In the genomic region with DNA sequence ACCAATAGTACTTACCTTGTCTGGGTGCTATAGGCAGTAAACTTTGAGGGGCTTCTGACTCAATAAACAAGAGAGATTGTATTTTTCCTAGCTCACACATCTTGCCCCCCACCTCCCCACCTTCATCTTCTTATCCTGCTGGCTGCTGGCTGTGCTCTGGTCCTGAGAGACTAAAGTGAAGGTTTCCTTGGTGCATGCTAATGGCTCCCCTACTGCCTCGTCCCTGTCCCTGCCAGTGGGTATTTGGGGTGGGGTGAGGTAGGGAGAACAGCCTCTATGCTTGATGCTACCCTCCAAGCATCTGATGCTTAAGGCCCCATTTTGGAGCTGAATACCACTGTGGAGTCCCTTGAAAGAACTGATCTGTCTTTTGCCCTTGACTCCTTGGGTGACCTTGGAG, we compare ENCODE assay signal across 23 mouse cellular contexts. TPM values are rescaled to one million over a fixed set of nuclear protein-coding genes. Genes with fewer than 3 reads are reported as not detected.
DNase-seq lines count a peak whose midpoint lies in the region; ATAC-seq and TF ChIP-seq lines count a peak whose summit lies in the region.
"Had no signal": no experiment of that assay in that cellular context is flagged by ENCODE, and none has a peak within 500 bp of the region (broad histone marks: within the 10 kb centered on the region; RNA-seq: fewer than 3 reads in every experiment).

No protein-coding gene starts in this region.

- no peak overlapping the region for H3K9ac ChIP-seq in forebrain, embryonic 11.5 days (ENCODE audit: low read length)
- H3K9ac ChIP-seq in stomach, postnatal 0 days (ENCODE audit: low read length) = no peak overlapping the region
- H3K9ac ChIP-seq: embryonic facial prominence, embryonic 15.5 days; forebrain, embryonic 12.5 days; heart, embryonic 15.5 days; hindbrain, embryonic 15.5 days had no signal

- H3K4me3 ChIP-seq in forebrain, embryonic 11.5 days (ENCODE audit: low read depth, low read length) = no peak overlapping the region
- H3K4me3 ChIP-seq in forebrain, embryonic 10.5 days = no peak overlapping the region
- peak overlapping the region; percentile 80 for H3K4me3 ChIP-seq in left cerebral cortex, adult 2 months
- peak overlapping the region; percentile 39; the same call in 1 of the 2 replicates for H3K4me3 ChIP-seq in E14TG2a.4 (replicated peaks; ENCODE audit: low read length)
- peak overlapping the region; percentile 85 for H3K4me3 ChIP-seq in cortical plate, adult 2 months (ENCODE audit: insufficient read depth, low read length)
- H3K4me3 ChIP-seq in stomach, postnatal 0 days (ENCODE audit: low read depth, low read length) = no peak overlapping the region
- H3K4me3 ChIP-seq: heart, adult 2 months had no signal

- TF ChIP-seq EP300 in stomach, postnatal 0 days (optimal IDR thresholded peaks at IDR 0.05) = no peak

- DNase-seq in forebrain, embryonic 11.5 days (ENCODE audit: low spot score) = peak; percentile 46
- no peak for DNase-seq in forebrain, embryonic 10.5 days (ENCODE audit: extremely low spot score, low spot score)
- DNase-seq in left cerebral cortex, adult 2 months (ENCODE audit: extremely low spot score in 1 of 2, low spot score in 2 of 2) = peak in 1 of 2 experiments; percentile 18
- DNase-seq in left cerebral cortex, adult 9 months (ENCODE audit: low spot score in 2 of 2) = no peak
- no peak for DNase-seq in stomach, postnatal 0 days (ENCODE audit: low spot score)
- DNase-seq: adrenal gland, adult 8-10 months had no signal

- peaks cover 47% of the 10 kb centered on the region for H3K27me3 ChIP-seq in forebrain, embryonic 11.5 days (ENCODE audit: control insufficient read depth, insufficient read depth, low read length)
- H3K27me3 ChIP-seq in forebrain, embryonic 10.5 days (ENCODE audit: poor library complexity, severe bottlenecking) = peaks cover 76% of the 10 kb centered on the region
- H3K27me3 ChIP-seq in E14TG2a.4 (ENCODE audit: insufficient read depth, low read length) = peaks cover 92% of the 10 kb centered on the region
- peaks cover 4% of the 10 kb centered on the region; the same call in 1 of the 2 replicates for H3K27me3 ChIP-seq in stomach, postnatal 0 days (ENCODE audit: control insufficient read depth, insufficient read depth, low read length)
- H3K27me3 ChIP-seq: CH12.LX had no signal

- no peaks in the 10 kb centered on the region for H3K36me3 ChIP-seq in forebrain, embryonic 11.5 days (ENCODE audit: control insufficient read depth, insufficient read depth, low read length)
- H3K36me3 ChIP-seq in forebrain, embryonic 10.5 days (replicated peaks) = peaks cover 26% of the 10 kb centered on the region
- H3K36me3 ChIP-seq in E14TG2a.4 (ENCODE audit: insufficient read depth, low read length) = no peaks in the 10 kb centered on the region
- H3K36me3 ChIP-seq in stomach, postnatal 0 days (ENCODE audit: control insufficient read depth, insufficient read depth, low read length) = no peaks in the 10 kb centered on the region
- H3K36me3 ChIP-seq: embryonic facial prominence, embryonic 15.5 days; heart, embryonic 15.5 days; hindbrain, embryonic 15.5 days had no signal

- no peak overlapping the region for H3K27ac ChIP-seq in forebrain, embryonic 11.5 days (ENCODE audit: low read depth, low read length)
- H3K27ac ChIP-seq in forebrain, embryonic 10.5 days = no peak overlapping the region
- H3K27ac ChIP-seq in left cerebral cortex, adult 2 months = peak overlapping the region; percentile 78
- H3K27ac ChIP-seq in cortical plate, adult 2 months (ENCODE audit: insufficient read depth, low read length) = peak overlapping the region; percentile 80; the same call in 1 of the 2 replicates
- no peak overlapping the region for H3K27ac ChIP-seq in stomach, postnatal 0 days (replicated peaks)
- H3K27ac ChIP-seq: embryonic facial prominence, embryonic 15.5 days; forebrain, embryonic 12.5 days; heart, adult 2 months; heart, embryonic 15.5 days; hindbrain, embryonic 10.5 days; hindbrain, embryonic 15.5 days had no signal

- no peak for TF ChIP-seq POLR2A in cortical plate, adult 2 months (IDR thresholded peaks at IDR 0.05; ENCODE audit: extremely low read depth, insufficient read depth, low read length)

- H3K4me2 ChIP-seq in forebrain, embryonic 11.5 days (ENCODE audit: low read depth, low read length, severe bottlenecking) = no peak overlapping the region
- no peak overlapping the region for H3K4me2 ChIP-seq in stomach, postnatal 0 days (replicated peaks; ENCODE audit: low read depth)

- H3K4me1 ChIP-seq in forebrain, embryonic 11.5 days (replicated peaks; ENCODE audit: control insufficient read depth, insufficient read depth, low read length) = peaks cover 21% of the 10 kb centered on the region; the same call in 1 of the 2 replicates
- peaks cover 63% of the 10 kb centered on the region for H3K4me1 ChIP-seq in forebrain, embryonic 10.5 days
- peaks cover 87% of the 10 kb centered on the region for H3K4me1 ChIP-seq in E14TG2a.4 (replicated peaks; ENCODE audit: low read depth, low read length)
- H3K4me1 ChIP-seq in cortical plate, adult 2 months (ENCODE audit: control insufficient read depth, insufficient read depth, low read length) = peaks cover 9% of the 10 kb centered on the region
- H3K4me1 ChIP-seq in stomach, postnatal 0 days (replicated peaks; ENCODE audit: control insufficient read depth, insufficient read depth) = peaks cover 10% of the 10 kb centered on the region

- intact Hi-C loops in left cerebral cortex, adult 2 months (cut with DNase I) = loop anchor here (2.0 to 10.0 kb wide), 5 partner anchors 133 to 272 kb away; a partner anchor contains a TSS

- 48% methylated on average over 1 of the region's 1 CpGs for WGBS in forebrain, embryonic 11.5 days
- 67% methylated on average over 1 of the region's 1 CpGs for WGBS in forebrain, embryonic 10.5 days
- 76% methylated on average over 1 of the region's 1 CpGs for WGBS in stomach, postnatal 0 days

- no peak for ATAC-seq in forebrain, embryonic 11.5 days (replicated peaks; ENCODE audit: low FRiP score)
- no peak for ATAC-seq in stomach, postnatal 0 days (ENCODE audit: low FRiP score, low TSS enrichment)

- TF ChIP-seq CTCF in left cerebral cortex, adult 2 months (IDR thresholded peaks at IDR 0.05) = no peak
- no peak for TF ChIP-seq CTCF in E14TG2a.4 (conservative IDR thresholded peaks at IDR 0.05; ENCODE audit: low read length)
- no peak for TF ChIP-seq CTCF in cortical plate, adult 2 months (IDR thresholded peaks at IDR 0.05; ENCODE audit: extremely low read depth, insufficient read depth, low read length)
- TF ChIP-seq CTCF in stomach, postnatal 0 days (IDR thresholded peaks at IDR 0.05; ENCODE audit: low read depth) = no peak

- no peaks in the 10 kb centered on the region for H3K9me3 ChIP-seq in forebrain, embryonic 11.5 days (ENCODE audit: control insufficient read depth, low read length)
- H3K9me3 ChIP-seq in forebrain, embryonic 10.5 days = no peaks in the 10 kb centered on the region
- H3K9me3 ChIP-seq in E14TG2a.4 (ENCODE audit: low read length) = no peaks in the 10 kb centered on the region
- H3K9me3 ChIP-seq in stomach, postnatal 0 days (ENCODE audit: control insufficient read depth, low read length) = no peaks in the 10 kb centered on the region
- H3K9me3 ChIP-seq: embryonic facial prominence, embryonic 15.5 days; forebrain, embryonic 12.5 days; heart, embryonic 15.5 days; hindbrain, embryonic 10.5 days; hindbrain, embryonic 15.5 days had no signal

RNA-seq across cellular contexts. Expression of a gene that starts 2.3 kb away (rescaled TPM):
- polyA plus RNA-seq in forebrain, embryonic 11.5 days (2014; fragmentation: Nextera tagmentation; extraction: Ambion mirVana) = 0.47 and 0.56 TPM in 2 replicates
- polyA plus RNA-seq in forebrain, embryonic 10.5 days (2016; fragmentation: Nextera tagmentation; extraction: Ambion mirVana) = 0.12 and 0.77 TPM in 2 replicates
- total RNA-seq in left cerebral cortex, adult 2 months (2021) = 10 to 100 TPM; 47.9 to 59.9 TPM
- 32.9 and 45.0 TPM in 2 replicates for polyA plus RNA-seq in cortical plate, adult 2 months (2012; rRNA removed)
- polyA plus RNA-seq in stomach, postnatal 0 days (2015; fragmentation: Nextera tagmentation; extraction: Ambion mirVana) = 0.08 and 0.16 TPM in 2 replicates
- total RNA-seq: heart, adult 2 months; heart, postnatal 25 days had no signal
- polyA plus RNA-seq: G1E; heart, embryonic 11.5 days; heart, embryonic 15.5 days had no signal

RNA-seq across cellular contexts. Expression of a gene that starts 7.4 kb away (rescaled TPM):
- 1,095 and 1,130 TPM in 2 replicates for polyA plus RNA-seq in forebrain, embryonic 11.5 days (2014; fragmentation: Nextera tagmentation; extraction: Ambion mirVana)
- 1,773 and 1,865 TPM in 2 replicates for polyA plus RNA-seq in forebrain, embryonic 10.5 days (2016; fragmentation: Nextera tagmentation; extraction: Ambion mirVana)
- total RNA-seq in left cerebral cortex, adult 2 months (2021) = 10 to 100 TPM; 16.5 to 21.5 TPM
- 38.2 and 38.5 TPM in 2 replicates for polyA plus RNA-seq in cortical plate, adult 2 months (2012; rRNA removed)
- 157 and 170 TPM in 2 replicates for polyA plus RNA-seq in stomach, postnatal 0 days (2015; fragmentation: Nextera tagmentation; extraction: Ambion mirVana)

RNA-seq across cellular contexts. Expression of a gene that starts 20.8 kb away (rescaled TPM):
- 0.36 and 0.90 TPM in 2 replicates for polyA plus RNA-seq in forebrain, embryonic 11.5 days (2014; fragmentation: Nextera tagmentation; extraction: Ambion mirVana)
- 0.44 and 0.52 TPM in 2 replicates for polyA plus RNA-seq in forebrain, embryonic 10.5 days (2016; fragmentation: Nextera tagmentation; extraction: Ambion mirVana)
- total RNA-seq in left cerebral cortex, adult 2 months (2021) = not detected
- not detected in 2 replicates for polyA plus RNA-seq in cortical plate, adult 2 months (2012; rRNA removed)
- polyA plus RNA-seq in stomach, postnatal 0 days (2015; fragmentation: Nextera tagmentation; extraction: Ambion mirVana) = 0.13 and 0.15 TPM in 2 replicates
- total RNA-seq: adrenal gland, adult 8-10 months; adrenal gland, postnatal 36 days; gastrocnemius, postnatal 10 days; gastrocnemius, postnatal 4 days; heart, adult 2 months; heart, postnatal 25 days had no signal
- polyA plus RNA-seq: embryonic facial prominence, embryonic 11.5 days; erythroblast, embryonic 14.5 days; heart, adult 2 months had no signal

RNA-seq across cellular contexts. Expression of a gene that starts 50.9 kb away (rescaled TPM):
- 32.7 and 35.9 TPM in 2 replicates for polyA plus RNA-seq in forebrain, embryonic 11.5 days (2014; fragmentation: Nextera tagmentation; extraction: Ambion mirVana)
- polyA plus RNA-seq in forebrain, embryonic 10.5 days (2016; fragmentation: Nextera tagmentation; extraction: Ambion mirVana) = 35.1 and 39.1 TPM in 2 replicates
- 100 to 1,000 TPM; 553 to 561 TPM for total RNA-seq in left cerebral cortex, adult 2 months (2021)
- 550 and 668 TPM in 2 replicates for polyA plus RNA-seq in cortical plate, adult 2 months (2012; rRNA removed)
- polyA plus RNA-seq in stomach, postnatal 0 days (2015; fragmentation: Nextera tagmentation; extraction: Ambion mirVana) = 18.6 and 23.2 TPM in 2 replicates

Comparison
In these comparisons a context has a peak if more than half of its experiments do, and no peak if none do; other contexts are left out.
1. H3K27ac ChIP-seq: peak in left cerebral cortex, adult 2 months (single experiment) and cortical plate, adult 2 months (single experiment); none in forebrain, embryonic 11.5 days (single experiment), forebrain, embryonic 10.5 days (single experiment) and stomach, postnatal 0 days (single experiment).
2. H3K4me3 ChIP-seq: peak in left cerebral cortex, adult 2 months (single experiment), E14TG2a.4 (single experiment) and cortical plate, adult 2 months (single experiment); none in forebrain, embryonic 11.5 days (single experiment), forebrain, embryonic 10.5 days (single experiment) and stomach, postnatal 0 days (single experiment).
3. RNA of a gene that starts 2.3 kb away (polyA plus RNA-seq): 32.9 to 45.0 TPM in cortical plate, adult 2 months; 0.47 to 0.56 TPM in forebrain, embryonic 11.5 days, 0.12 to 0.77 TPM in forebrain, embryonic 10.5 days and 0.08 to 0.16 TPM in stomach, postnatal 0 days; every median in the first group is over 10 times any median in the second.